Mouse (Mus musculus): ENCODE measurements around the gene Mgmt. TPM values are rescaled to one million over a fixed set of nuclear protein-coding genes. Genes with fewer than 3 reads are reported as not detected.

Mgmt gene
- polyA plus RNA-seq, 1 experiment from 2014 or later, result 6.1 TPM

DNA sequence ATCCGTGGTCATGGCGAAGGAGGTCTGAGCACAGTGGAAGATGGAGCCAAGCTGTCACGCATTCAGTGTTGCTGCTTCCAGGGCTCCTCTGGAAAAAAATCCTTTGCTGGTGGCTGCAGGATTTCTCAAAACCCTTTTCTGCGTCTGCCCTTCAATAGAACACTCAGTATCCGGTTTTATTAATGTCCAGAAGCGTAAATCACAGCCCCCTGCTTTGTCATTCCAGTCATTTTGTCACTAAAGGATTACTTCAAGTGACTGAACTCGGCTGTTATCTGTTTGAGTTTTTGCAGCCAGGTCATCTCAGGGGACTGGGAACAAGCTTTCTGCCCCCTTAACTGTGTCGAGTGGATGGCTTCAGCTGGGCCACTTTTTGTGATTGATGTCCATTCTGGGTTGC, 146.2 kb downstream of the Mgmt start:
- whole genome bisulfite sequencing, result 47% methylated on average over 8 of the region's 8 CpGs
- peaks cover 12% of the 10 kb centered on the region; the same call in 1 of the 2 replicates for H3K27me3 ChIP-seq (ENCODE audit: insufficient read depth, poor library complexity, severe bottlenecking)
- no peaks in the 10 kb centered on the region for H3K9me3 ChIP-seq
- DNase-seq (ENCODE audit: low spot score), result no peak
- no peak overlapping the region for H3K27ac ChIP-seq
- H3K36me3 ChIP-seq, result no peaks in the 10 kb centered on the region
- no peak overlapping the region for H3K4me3 ChIP-seq
- peaks cover 9% of the 10 kb centered on the region; the same call in 1 of the 2 replicates for H3K4me1 ChIP-seq

DNA sequence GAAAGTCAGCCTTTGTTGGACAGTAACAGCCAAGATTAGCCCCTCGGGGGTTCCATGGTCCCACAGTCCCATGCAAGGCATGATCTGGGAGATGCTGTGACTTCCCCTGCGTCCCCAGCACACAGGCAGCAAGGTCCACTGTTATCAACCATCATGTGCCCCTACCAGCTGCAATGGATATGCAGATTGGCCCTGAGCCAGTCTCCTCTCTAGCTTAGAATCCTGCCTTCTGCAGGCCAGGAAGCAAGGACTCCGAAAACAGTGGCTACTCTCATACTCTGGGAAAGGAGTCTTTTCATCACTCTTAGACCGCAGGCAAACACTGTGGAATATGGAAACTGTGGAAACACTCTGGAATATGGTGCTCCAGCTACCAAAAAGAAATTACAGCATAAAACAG, 152.5 kb downstream of the Mgmt start:
- WGBS, result 78% methylated on average over 4 of the region's 4 CpGs
- no peaks in the 10 kb centered on the region for H3K4me1 ChIP-seq
- DNase-seq (ENCODE audit: low spot score), result no peak

DNA sequence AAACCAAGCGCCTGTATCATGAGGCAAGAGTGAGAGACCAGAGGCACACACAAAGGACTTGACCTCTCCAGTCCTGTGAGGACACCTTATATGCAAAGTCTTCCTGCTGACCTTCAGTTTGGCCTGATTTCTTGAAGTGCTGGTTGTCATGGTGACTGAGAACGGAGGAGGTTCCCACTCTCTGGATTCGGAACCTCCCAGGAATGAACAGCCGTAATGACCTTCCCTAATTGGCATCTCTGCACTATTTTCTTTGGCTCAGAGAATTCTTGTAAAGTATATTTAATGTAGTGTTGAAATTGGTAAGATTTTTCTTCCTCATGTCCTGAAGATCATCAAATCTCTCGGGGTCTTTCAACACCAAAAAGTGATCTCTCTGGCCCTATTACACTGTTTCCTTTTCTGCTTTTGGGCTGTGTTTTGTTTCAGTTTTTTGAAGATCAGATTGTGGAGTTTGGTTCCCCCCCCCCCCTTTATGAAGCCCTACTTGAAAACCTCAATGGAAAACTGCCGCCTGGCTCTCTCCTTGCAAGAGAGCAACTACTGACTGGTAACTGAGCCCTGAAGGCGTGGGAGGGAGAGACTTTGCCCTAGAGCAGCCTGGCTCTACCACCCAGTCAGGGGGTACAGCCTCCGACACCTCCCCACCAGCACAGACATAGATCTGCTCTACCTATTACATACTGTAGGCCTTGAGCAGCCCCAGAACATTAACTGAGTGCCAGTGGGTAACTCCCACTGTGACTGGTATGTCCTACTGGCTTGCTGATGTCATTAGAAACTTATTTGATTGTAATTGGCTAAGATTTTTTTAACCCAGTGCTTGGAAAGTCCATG, 153.9 kb downstream of the Mgmt start:
- WGBS, result 68% methylated on average over 8 of the region's 8 CpGs
- no peak for DNase-seq (ENCODE audit: low spot score)
- H3K4me1 ChIP-seq, result no peaks in the 10 kb centered on the region

More for the DNA sequence above, 152.5 kb downstream of the Mgmt start:
- Histone ChIP-seq H3K36me3 (no peaks in the 10 kb centered on the region), H3K9me3 (no peaks in the 10 kb centered on the region), H3K4me3 (no peak overlapping the region), H3K27me3 (ENCODE audit: insufficient read depth, poor library complexity, severe bottlenecking) (0 out of 2 replicates have a peak, but pooled peaks cover 8% of the 10 kb centered on the region), H3K27ac (no peak overlapping the region)

DNA sequence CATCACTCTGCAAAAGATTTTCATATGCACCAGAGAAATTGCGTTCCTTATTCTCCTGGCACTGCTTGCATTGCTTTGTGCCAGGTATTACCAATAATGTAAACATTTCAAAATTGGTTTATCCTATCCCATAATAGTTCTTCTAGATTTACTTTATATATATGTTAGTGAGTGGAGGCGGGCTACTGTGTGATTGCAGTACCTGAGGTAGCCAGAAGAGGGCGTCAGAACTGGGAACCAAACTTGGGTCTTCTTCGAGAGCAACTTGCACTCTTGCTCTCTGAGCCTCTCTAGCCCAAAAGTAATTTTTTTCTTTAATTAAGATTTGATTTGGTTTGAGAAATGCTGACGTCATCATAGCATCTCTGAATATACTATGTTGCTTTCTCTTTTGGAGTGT, 159.9 kb downstream of the Mgmt start:
- H3K36me3 ChIP-seq, result no peaks in the 10 kb centered on the region
- H3K4me3 ChIP-seq, result no peak overlapping the region
- H3K4me1 ChIP-seq, result peaks cover 17% of the 10 kb centered on the region
- H3K27ac ChIP-seq, result no peak overlapping the region
- no peaks in the 10 kb centered on the region for H3K9me3 ChIP-seq
- 74% methylated on average over 5 of the region's 5 CpGs for WGBS
- no peaks in the 10 kb centered on the region for H3K27me3 ChIP-seq (ENCODE audit: insufficient read depth, poor library complexity, severe bottlenecking)
- no peak for DNase-seq (ENCODE audit: low spot score)

More for the DNA sequence above, 153.9 kb downstream of the Mgmt start:
- Histone ChIP-seq H3K27me3 (ENCODE audit: insufficient read depth, poor library complexity, severe bottlenecking) (0 out of 2 replicates have a peak, but pooled peaks cover 4% of the 10 kb centered on the region), H3K4me3 (no peak overlapping the region), H3K27ac (no peak overlapping the region), H3K9me3 (no peaks in the 10 kb centered on the region), H3K36me3 (no peaks in the 10 kb centered on the region)

DNA sequence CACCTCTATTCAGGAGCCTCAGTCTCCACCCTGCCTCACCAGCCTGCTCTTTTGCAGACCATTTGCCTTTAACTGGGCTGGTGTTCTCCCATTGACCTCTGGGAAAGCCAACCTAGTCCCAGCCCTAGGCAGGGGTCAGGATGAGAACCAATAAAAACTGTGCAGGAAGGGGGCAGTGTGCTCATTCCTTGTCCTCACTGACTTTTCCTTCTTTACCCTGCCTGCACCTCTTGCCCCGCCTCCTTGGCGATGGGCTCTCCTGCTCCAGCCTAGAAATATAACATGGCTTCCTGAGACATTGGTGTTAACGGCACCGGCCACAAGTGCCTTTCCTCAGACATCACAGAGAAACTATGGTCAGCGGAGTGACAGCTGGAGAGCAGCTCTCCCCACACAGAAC, 161.7 kb downstream of the Mgmt start:
- Histone ChIP-seq H3K27me3 (ENCODE audit: insufficient read depth, poor library complexity, severe bottlenecking) (no peaks in the 10 kb centered on the region), H3K4me3 (no peak overlapping the region), H3K9me3 (no peaks in the 10 kb centered on the region), H3K4me1 (peaks cover 17% of the 10 kb centered on the region), H3K27ac (no peak overlapping the region), H3K36me3 (no peaks in the 10 kb centered on the region)
- DNase-seq (ENCODE audit: low spot score), result no peak
- 31% methylated on average over 5 of the region's 5 CpGs for WGBS

DNA sequence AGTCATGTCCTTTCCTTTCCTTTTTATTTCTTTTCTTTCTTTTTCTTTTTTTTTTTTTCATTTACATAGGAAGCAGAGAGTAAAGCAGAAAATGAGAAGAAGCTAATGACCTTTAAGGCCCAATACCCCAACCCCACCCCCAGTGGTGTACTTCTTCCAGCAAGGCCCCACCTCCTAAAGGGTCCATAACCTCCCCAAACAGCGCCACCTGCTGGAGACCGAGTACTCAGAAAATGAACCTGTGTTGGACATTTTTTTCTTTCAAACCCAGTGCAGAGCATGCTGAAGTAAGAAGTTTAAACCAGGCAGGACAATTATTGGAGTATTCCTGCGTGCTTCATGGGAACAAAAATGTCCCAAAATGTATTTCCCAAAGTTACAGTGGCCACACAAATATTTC, 166.1 kb downstream of the Mgmt start:
- 34% methylated on average over 3 of the region's 3 CpGs for WGBS
- peaks cover 30% of the 10 kb centered on the region for H3K4me1 ChIP-seq
- H3K27ac ChIP-seq, result no peak overlapping the region
- no peaks in the 10 kb centered on the region for H3K9me3 ChIP-seq
- 0 out of 2 replicates have a peak, but pooled peaks cover 6% of the 10 kb centered on the region for H3K27me3 ChIP-seq (ENCODE audit: insufficient read depth, poor library complexity, severe bottlenecking)
- no peak for DNase-seq (ENCODE audit: low spot score)
- no peak overlapping the region for H3K4me3 ChIP-seq
- no peaks in the 10 kb centered on the region for H3K36me3 ChIP-seq

- Histone ChIP-seq H3K4me1 (peaks cover 32% of the 10 kb centered on the region), H3K36me3 (no peaks in the 10 kb centered on the region), H3K9me3 (no peaks in the 10 kb centered on the region), H3K27me3 (ENCODE audit: insufficient read depth, poor library complexity, severe bottlenecking) (0 out of 2 replicates have a peak, but pooled peaks cover 6% of the 10 kb centered on the region), H3K4me3 (no peak overlapping the region), H3K27ac (no peak overlapping the region)
- WGBS, result 95% methylated on average over 6 of the region's 6 CpGs
- no peak for DNase-seq (ENCODE audit: low spot score)
Observed at GRCm38 (mm10) chr7:137061109-137061508, 166.7 kb downstream of the Mgmt start.

DNA sequence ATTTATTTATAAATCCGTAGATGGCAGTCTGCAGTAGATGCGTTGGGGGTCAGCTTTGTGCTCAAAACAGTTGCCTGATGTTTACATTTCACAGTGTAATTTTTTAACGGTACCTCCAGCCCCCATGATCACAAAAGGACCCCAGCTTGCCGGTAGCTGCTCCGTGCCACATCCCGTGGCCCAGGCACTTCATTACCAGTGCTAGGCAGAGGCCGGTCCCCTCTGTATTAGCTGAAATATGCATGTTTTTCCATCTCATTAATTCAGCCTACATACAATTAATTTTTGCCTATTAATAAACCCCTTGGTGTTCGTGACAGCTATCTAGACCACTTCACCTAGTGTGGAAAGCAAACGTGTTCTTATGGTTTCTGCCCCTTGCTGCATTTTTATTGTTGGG, 169.8 kb downstream of the Mgmt start:
- peaks cover 6% of the 10 kb centered on the region; the same call in 1 of the 2 replicates for H3K27me3 ChIP-seq (ENCODE audit: insufficient read depth, poor library complexity, severe bottlenecking)
- peaks cover 32% of the 10 kb centered on the region for H3K4me1 ChIP-seq
- no peak overlapping the region for H3K4me3 ChIP-seq
- no peak for DNase-seq (ENCODE audit: low spot score)
- WGBS, result 87% methylated on average over 9 of the region's 9 CpGs
- H3K36me3 ChIP-seq, result no peaks in the 10 kb centered on the region
- no peak overlapping the region for H3K27ac ChIP-seq
- H3K9me3 ChIP-seq, result no peaks in the 10 kb centered on the region

GRCm38 (mm10) chr7:137065408-137065807, 171.0 kb downstream of the Mgmt start:
- peaks cover 32% of the 10 kb centered on the region for H3K4me1 ChIP-seq
- H3K27ac ChIP-seq, result no peak overlapping the region
- H3K27me3 ChIP-seq (ENCODE audit: insufficient read depth, poor library complexity, severe bottlenecking), result peaks cover 17% of the 10 kb centered on the region
- H3K4me3 ChIP-seq, result no peak overlapping the region
- no peaks in the 10 kb centered on the region for H3K36me3 ChIP-seq
- 54% methylated on average over 5 of the region's 5 CpGs for WGBS
- no peaks in the 10 kb centered on the region for H3K9me3 ChIP-seq
- DNase-seq (ENCODE audit: low spot score), result no peak

DNA sequence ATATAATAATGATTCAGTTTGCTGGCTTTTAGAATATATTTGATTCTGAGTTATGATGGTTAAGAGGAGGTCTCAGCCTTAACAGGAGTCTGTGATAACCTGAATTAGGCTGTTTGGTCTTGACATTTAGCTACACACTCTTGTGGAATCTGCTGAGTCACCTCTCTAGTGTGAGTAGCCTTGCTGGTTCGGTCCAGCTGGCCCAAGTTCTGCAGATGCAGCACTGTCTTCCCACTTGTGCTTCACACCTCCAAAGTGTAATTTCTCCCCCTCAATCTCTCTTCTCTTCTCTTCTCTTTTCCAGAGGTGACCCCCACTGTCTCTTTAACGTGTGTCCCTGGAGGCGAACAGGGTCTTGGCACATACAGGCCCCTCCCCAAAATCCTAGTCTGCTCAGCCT, 171.8 kb downstream of the Mgmt start:
- H3K4me3 ChIP-seq, result no peak overlapping the region
- DNase-seq (ENCODE audit: low spot score), result no peak
- H3K4me1 ChIP-seq, result peaks cover 31% of the 10 kb centered on the region
- H3K9me3 ChIP-seq, result no peaks in the 10 kb centered on the region
- H3K36me3 ChIP-seq, result no peaks in the 10 kb centered on the region
- H3K27ac ChIP-seq, result no peak overlapping the region
- 67% methylated on average over 3 of the region's 3 CpGs for WGBS
- H3K27me3 ChIP-seq (ENCODE audit: insufficient read depth, poor library complexity, severe bottlenecking), result peaks cover 21% of the 10 kb centered on the region

DNA sequence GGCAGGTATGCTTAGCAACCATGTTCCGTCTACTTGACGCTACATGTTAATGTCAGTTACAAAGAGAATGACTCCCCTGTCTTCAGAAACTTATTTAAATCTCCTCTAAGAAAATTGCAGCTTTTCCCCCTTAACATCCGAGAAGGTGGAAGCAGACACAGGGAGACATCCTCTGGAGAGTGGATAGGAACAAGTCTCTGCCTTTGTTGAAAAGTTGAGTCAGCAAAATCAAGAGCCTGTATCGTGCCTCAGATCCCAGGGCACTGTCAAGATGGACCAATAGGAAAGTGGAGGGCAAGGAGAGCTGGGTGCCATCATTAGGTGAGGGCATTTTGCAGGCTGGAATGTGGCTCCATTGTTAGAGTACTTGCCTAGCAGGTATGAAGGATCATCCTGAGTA, 172.6 kb downstream of the Mgmt start:
- H3K27ac ChIP-seq, result no peak overlapping the region
- H3K4me3 ChIP-seq, result no peak overlapping the region
- no peaks in the 10 kb centered on the region for H3K36me3 ChIP-seq
- DNase-seq (ENCODE audit: low spot score), result no peak
- no peaks in the 10 kb centered on the region for H3K9me3 ChIP-seq
- peaks cover 27% of the 10 kb centered on the region for H3K4me1 ChIP-seq
- peaks cover 21% of the 10 kb centered on the region for H3K27me3 ChIP-seq (ENCODE audit: insufficient read depth, poor library complexity, severe bottlenecking)
- WGBS, result 82% methylated on average over 4 of the region's 4 CpGs

GRCm38 (mm10) chr7:137067758-137068157, 173.3 kb downstream of the Mgmt start:
- DNase-seq (ENCODE audit: low spot score), result no peak
- Histone ChIP-seq H3K27me3 (ENCODE audit: insufficient read depth, poor library complexity, severe bottlenecking) (peaks cover 21% of the 10 kb centered on the region), H3K36me3 (no peaks in the 10 kb centered on the region), H3K4me3 (no peak overlapping the region), H3K27ac (no peak overlapping the region), H3K9me3 (no peaks in the 10 kb centered on the region), H3K4me1 (peaks cover 32% of the 10 kb centered on the region)
- WGBS, result 35% methylated on average over 6 of the region's 6 CpGs

GRCm38 (mm10) chr7:137068796-137069195, 174.4 kb downstream of the Mgmt start:
- peaks cover 42% of the 10 kb centered on the region for H3K4me1 ChIP-seq
- WGBS, result 62% methylated on average over 5 of the region's 5 CpGs

More at GRCm38 (mm10) chr7:137068796-137069195, 174.4 kb downstream of the Mgmt start:
- DNase-seq (ENCODE audit: low spot score), result no peak
- H3K9me3 ChIP-seq, result no peaks in the 10 kb centered on the region
- peaks cover 18% of the 10 kb centered on the region for H3K27me3 ChIP-seq (ENCODE audit: insufficient read depth, poor library complexity, severe bottlenecking)
- no peak overlapping the region for H3K27ac ChIP-seq
- no peak overlapping the region for H3K4me3 ChIP-seq
- H3K36me3 ChIP-seq, result no peaks in the 10 kb centered on the region

All from heart, embryonic 10.5 days (tissue).